Mouse (Mus musculus) heart, embryonic 11.5 days (tissue): ENCODE measurements at regions not wholly inside any gene's neighbourhood (a gene's known extent, or its start where the extent isn't known, plus 50 kb on each side); places are given as distances from the start of the nearest gene placed in this dataset.
A peak's percentile ranks its signal among the peaks of the same experiment; 100 is the strongest.

ENCODE experiments used
- ATAC-seq: fragments of 200-750 bp; cut with Nextera tagmentation; replicated peaks from 2 replicates; pipeline ENCODE4 v1.8.0; 2017; ENCODE audit warnings: moderate library complexity; ENCODE audit not compliant: insufficient number of reproducible peaks, low FRiP score, low TSS enrichment
- H3K27ac ChIP-seq: fragments of 300-500 bp; sonication (generic); 2 replicates; pipeline ENCODE4 v1.5.1; 2014; ENCODE audit warnings: mild to moderate bottlenecking, low read depth, low read length
- H3K27me3 ChIP-seq: fragments of 300-500 bp; sonication (generic); 2 replicates; pipeline ENCODE4 v1.6.1; 2014; ENCODE audit warnings: mild to moderate bottlenecking, low read length, mixed read lengths; ENCODE audit not compliant: control insufficient read depth, insufficient read depth
- H3K36me3 ChIP-seq: fragments of 300-500 bp; sonication (generic); 2 replicates; pipeline ENCODE4 v1.6.1; 2014; ENCODE audit warnings: mild to moderate bottlenecking, low read length, moderate library complexity, mixed read lengths; ENCODE audit not compliant: control insufficient read depth, insufficient read depth
- H3K4me1 ChIP-seq: fragments of 300-500 bp; sonication (generic); 2 replicates; pipeline ENCODE4 v1.6.1; 2014; ENCODE audit warnings: low read length; ENCODE audit not compliant: control insufficient read depth, insufficient read depth
- H3K4me2 ChIP-seq: fragments of 300-500 bp; sonication (generic); 2 replicates; pipeline ENCODE4 v1.6.1; 2014; ENCODE audit warnings: mild to moderate bottlenecking, moderate library complexity
- H3K4me3 ChIP-seq: fragments of 300-500 bp; sonication (generic); 2 replicates; pipeline ENCODE4 v1.5.1; 2014; ENCODE audit warnings: low read depth, low read length
- H3K9ac ChIP-seq: fragments of 300-500 bp; sonication (generic); 2 replicates; pipeline ENCODE4 v1.6.1; 2014; ENCODE audit warnings: mild to moderate bottlenecking, low read depth, low read length, moderate library complexity
- H3K9me3 ChIP-seq: fragments of 300-500 bp; sonication (generic); replicated peaks from 2 replicates; pipeline ENCODE4 v1.6.1; 2016; ENCODE audit warnings: low read length; ENCODE audit not compliant: control insufficient read depth
- WGBS: fragments of 180-500 bp; shearing (Covaris S2); extraction: QIAGEN DNeasy Blood & Tissue Kit; methylation state at CpG from one replicate; pipeline ENCODE4 v1.1.7; 2014; ENCODE audit not compliant: insufficient replicate concordance; 5-methylcytosine and 5-hydroxymethylcytosine counted together

GRCm38 (mm10) chr9:41319066-41319465 lies 157.6 kb upstream of the Ubash3b start:
- no peak overlapping the region for H3K4me2 ChIP-seq
- no peak overlapping the region for H3K9ac ChIP-seq
- 63% methylated on average over 2 of the region's 2 CpGs for WGBS
- no peaks in the 10 kb centered on the region for H3K36me3 ChIP-seq
- H3K27me3 ChIP-seq, result no peaks in the 10 kb centered on the region
- no peaks in the 10 kb centered on the region for H3K9me3 ChIP-seq
- H3K4me3 ChIP-seq, result no peak overlapping the region
- H3K27ac ChIP-seq, result no peak overlapping the region
- H3K4me1 ChIP-seq, result no peaks in the 10 kb centered on the region
- no peak for ATAC-seq

GRCm38 (mm10) chr9:41306229-41306628 lies 144.7 kb upstream of the Ubash3b start:
- no peak overlapping the region for H3K4me3 ChIP-seq
- H3K36me3 ChIP-seq, result no peaks in the 10 kb centered on the region
- H3K9ac ChIP-seq, result no peak overlapping the region
- no peak overlapping the region for H3K4me2 ChIP-seq
- no peaks in the 10 kb centered on the region for H3K4me1 ChIP-seq
- no peaks in the 10 kb centered on the region for H3K27me3 ChIP-seq
- no peak overlapping the region for H3K27ac ChIP-seq
- H3K9me3 ChIP-seq, result no peaks in the 10 kb centered on the region
- no peak for ATAC-seq

DNA sequence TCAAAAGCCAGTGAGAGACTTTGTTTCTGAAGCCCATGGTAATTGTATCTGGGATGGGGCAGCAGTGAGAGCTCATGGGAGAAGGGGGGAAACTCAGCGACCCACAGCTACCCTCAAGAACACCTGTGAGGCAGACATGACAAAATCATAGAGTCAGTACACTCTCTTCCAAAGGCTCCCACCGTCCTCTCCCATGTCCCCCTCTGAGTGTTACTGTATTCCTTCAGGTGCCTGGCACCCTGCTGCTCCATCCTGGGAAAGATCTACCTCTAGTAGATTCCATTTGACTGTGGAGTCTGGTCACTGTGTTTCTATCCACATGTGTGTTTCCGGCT lies 142.0 kb upstream of the Ubash3b start:
- no peaks in the 10 kb centered on the region for H3K9me3 ChIP-seq
- WGBS, result 73% methylated on average over 3 of the region's 3 CpGs

GRCm38 (mm10) chr9:41302809-41303493 lies 141.5 kb upstream of the Ubash3b start:
- WGBS, result 71% methylated on average over 8 of the region's 8 CpGs
- H3K36me3 ChIP-seq, result no peaks in the 10 kb centered on the region

More for the DNA sequence above, 142.0 kb upstream of the Ubash3b start:
- H3K9ac ChIP-seq, result no peak overlapping the region
- no peak overlapping the region for H3K4me2 ChIP-seq
- no peak for ATAC-seq
- no peak overlapping the region for H3K4me3 ChIP-seq
- no peaks in the 10 kb centered on the region for H3K27me3 ChIP-seq
- H3K4me1 ChIP-seq, result no peaks in the 10 kb centered on the region
- no peak overlapping the region for H3K27ac ChIP-seq
- H3K36me3 ChIP-seq, result no peaks in the 10 kb centered on the region

DNA sequence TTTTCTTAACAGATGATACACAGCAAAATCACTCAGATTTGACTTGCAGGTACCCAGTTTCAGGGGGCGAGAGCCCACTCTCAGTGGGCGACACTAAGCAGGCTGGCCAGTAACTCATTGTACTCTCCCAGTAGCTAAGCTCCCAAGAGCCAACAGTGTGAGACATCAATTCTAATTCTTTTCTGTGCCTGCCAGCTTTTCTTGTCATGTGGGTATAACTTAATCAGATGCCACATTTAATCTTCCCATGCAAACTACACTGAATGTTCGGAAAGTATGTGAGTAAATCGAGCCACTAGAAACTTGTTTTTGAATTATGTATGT lies 124.6 kb upstream of the Ubash3b start:
- H3K27me3 ChIP-seq, result no peaks in the 10 kb centered on the region
- H3K36me3 ChIP-seq, result no peaks in the 10 kb centered on the region
- H3K4me2 ChIP-seq, result no peak overlapping the region
- no peak overlapping the region for H3K27ac ChIP-seq
- H3K9me3 ChIP-seq, result 0 out of 2 replicates have a peak, but pooled peaks cover 3% of the 10 kb centered on the region
- H3K4me1 ChIP-seq, result no peaks in the 10 kb centered on the region
- H3K4me3 ChIP-seq, result no peak overlapping the region
- WGBS, result 78% methylated on average over 4 of the region's 4 CpGs
- H3K9ac ChIP-seq, result no peak overlapping the region
- ATAC-seq, result no peak

More at GRCm38 (mm10) chr9:41302809-41303493, 141.5 kb upstream of the Ubash3b start:
- no peak for ATAC-seq
- Histone ChIP-seq H3K9ac (no peak overlapping the region), H3K4me1 (no peaks in the 10 kb centered on the region), H3K27ac (no peak overlapping the region), H3K27me3 (no peaks in the 10 kb centered on the region), H3K4me3 (no peak overlapping the region), H3K4me2 (no peak overlapping the region), H3K9me3 (no peaks in the 10 kb centered on the region)

- no peaks in the 10 kb centered on the region for H3K36me3 ChIP-seq
- 58% methylated on average over 8 of the region's 8 CpGs for WGBS
- no peak overlapping the region for H3K9ac ChIP-seq
- H3K4me2 ChIP-seq, result no peak overlapping the region
- 0 out of 2 replicates have a peak, but pooled peaks cover under 1% of the 10 kb centered on the region for H3K9me3 ChIP-seq
- no peak overlapping the region for H3K4me3 ChIP-seq
- H3K27me3 ChIP-seq, result no peaks in the 10 kb centered on the region
- no peak overlapping the region for H3K27ac ChIP-seq
- no peaks in the 10 kb centered on the region for H3K4me1 ChIP-seq
- no peak for ATAC-seq
Observed at GRCm38 (mm10) chr9:41285266-41286144, 124.0 kb upstream of the Ubash3b start.

GRCm38 (mm10) chr9:41277726-41278125 lies 116.2 kb upstream of the Ubash3b start:
- Histone ChIP-seq H3K4me3 (no peak overlapping the region), H3K9me3 (no peaks in the 10 kb centered on the region), H3K4me2 (no peak overlapping the region), H3K27me3 (no peaks in the 10 kb centered on the region), H3K27ac (no peak overlapping the region), H3K9ac (no peak overlapping the region), H3K4me1 (no peaks in the 10 kb centered on the region; the same call in 1 of the 2 replicates), H3K36me3 (no peaks in the 10 kb centered on the region)
- ATAC-seq, result no peak
- 85% methylated on average over 2 of the region's 2 CpGs for WGBS

GRCm38 (mm10) chr9:41273839-41274271 lies 112.4 kb upstream of the Ubash3b start:
- Histone ChIP-seq H3K36me3 (no peaks in the 10 kb centered on the region), H3K27ac (peak overlapping the region; percentile 62; the same call in 1 of the 2 replicates), H3K9me3 (no peaks in the 10 kb centered on the region), H3K4me3 (peak overlapping the region; percentile 45), H3K4me2 (peak overlapping the region; percentile 81), H3K9ac (peak overlapping the region; percentile 67), H3K27me3 (no peaks in the 10 kb centered on the region), H3K4me1 (no peaks in the 10 kb centered on the region; the same call in 1 of the 2 replicates)
- no peak for ATAC-seq
- 14% methylated on average over 13 of the region's 13 CpGs for WGBS
